Mouse (Mus musculus): ENCODE measurements at regions not wholly inside any gene's neighbourhood (a gene's known extent, or its start where the extent isn't known, plus 50 kb on each side); places are given as distances from the start of the nearest gene placed in this dataset.

GRCm38 (mm10) chr4:131132201-131132600, 188.0 kb downstream of the Matn1 start:
- no peaks in the 10 kb centered on the region for H3K4me1 ChIP-seq
- no peaks in the 10 kb centered on the region; the same call in 1 of the 2 replicates for H3K27me3 ChIP-seq (replicated peaks)
- WGBS = 33% methylated on average over 1 of the region's 1 CpGs
- H3K27ac ChIP-seq = no peak overlapping the region
- H3K36me3 ChIP-seq (replicated peaks) = no peaks in the 10 kb centered on the region
- no peak for ATAC-seq (replicated peaks)
- H3K9me3 ChIP-seq = no peaks in the 10 kb centered on the region
- no peak overlapping the region for H3K4me2 ChIP-seq
- H3K9ac ChIP-seq = no peak overlapping the region
- no peak overlapping the region for H3K4me3 ChIP-seq

GRCm38 (mm10) chr4:131132781-131133180, 188.6 kb downstream of the Matn1 start:
- Histone ChIP-seq H3K27ac (no peak overlapping the region), H3K27me3 (replicated peaks) (no peaks in the 10 kb centered on the region; the same call in 1 of the 2 replicates), H3K4me2 (no peak overlapping the region), H3K9me3 (no peaks in the 10 kb centered on the region), H3K9ac (no peak overlapping the region), H3K4me1 (no peaks in the 10 kb centered on the region), H3K4me3 (no peak overlapping the region), H3K36me3 (replicated peaks) (no peaks in the 10 kb centered on the region)
- 61% methylated on average over 9 of the region's 9 CpGs for WGBS
- ATAC-seq (replicated peaks) = no peak

GRCm38 (mm10) chr4:131135841-131136240, 191.7 kb downstream of the Matn1 start:
- Histone ChIP-seq H3K4me2 (no peak overlapping the region), H3K36me3 (replicated peaks) (no peaks in the 10 kb centered on the region), H3K27ac (no peak overlapping the region), H3K9ac (no peak overlapping the region), H3K4me1 (0 out of 2 replicates have a peak, but pooled peaks cover 2% of the 10 kb centered on the region), H3K27me3 (replicated peaks) (no peaks in the 10 kb centered on the region), H3K4me3 (no peak overlapping the region), H3K9me3 (no peaks in the 10 kb centered on the region)
- ATAC-seq (replicated peaks) = no peak
- 90% methylated on average over 4 of the region's 4 CpGs for WGBS

GRCm38 (mm10) chr4:131138891-131139290, 194.7 kb downstream of the Matn1 start:
- ATAC-seq (replicated peaks) = no peak
- WGBS = 85% methylated on average over 13 of the region's 13 CpGs
- no peaks in the 10 kb centered on the region for H3K36me3 ChIP-seq (replicated peaks)
- H3K4me3 ChIP-seq = no peak overlapping the region
- H3K9ac ChIP-seq = no peak overlapping the region
- H3K4me1 ChIP-seq = 0 out of 2 replicates have a peak, but pooled peaks cover 7% of the 10 kb centered on the region
- H3K9me3 ChIP-seq = no peaks in the 10 kb centered on the region
- no peak overlapping the region for H3K27ac ChIP-seq
- H3K27me3 ChIP-seq (replicated peaks) = no peaks in the 10 kb centered on the region
- H3K4me2 ChIP-seq = no peak overlapping the region

- Histone ChIP-seq H3K36me3 (replicated peaks) (no peaks in the 10 kb centered on the region), H3K4me1 (0 out of 2 replicates have a peak, but pooled peaks cover 7% of the 10 kb centered on the region), H3K9me3 (no peaks in the 10 kb centered on the region), H3K4me3 (no peak overlapping the region), H3K27me3 (replicated peaks) (no peaks in the 10 kb centered on the region), H3K27ac (no peak overlapping the region), H3K4me2 (no peak overlapping the region), H3K9ac (no peak overlapping the region)
- ATAC-seq (replicated peaks) = no peak
- 27% methylated on average over 17 of the region's 17 CpGs for WGBS
Observed at GRCm38 (mm10) chr4:131141890-131142465, 197.8 kb downstream of the Matn1 start.

- H3K4me2 ChIP-seq = no peak overlapping the region
- H3K4me3 ChIP-seq = no peak overlapping the region
- no peak overlapping the region for H3K27ac ChIP-seq
- ATAC-seq (replicated peaks) = no peak
- no peaks in the 10 kb centered on the region for H3K36me3 ChIP-seq (replicated peaks)
- WGBS = 74% methylated on average over 1 of the region's 1 CpGs
- no peaks in the 10 kb centered on the region for H3K9me3 ChIP-seq
- H3K4me1 ChIP-seq = 0 out of 2 replicates have a peak, but pooled peaks cover 10% of the 10 kb centered on the region
- no peak overlapping the region for H3K9ac ChIP-seq
- H3K27me3 ChIP-seq (replicated peaks) = no peaks in the 10 kb centered on the region
Observed at GRCm38 (mm10) chr4:131145507-131145906, 201.3 kb downstream of the Matn1 start.

GRCm38 (mm10) chr4:131148042-131148747, 204.0 kb downstream of the Matn1 start:
- Histone ChIP-seq H3K4me3 (no peak overlapping the region), H3K4me1 (peaks cover 5% of the 10 kb centered on the region; the same call in 1 of the 2 replicates), H3K27me3 (replicated peaks) (no peaks in the 10 kb centered on the region), H3K36me3 (replicated peaks) (no peaks in the 10 kb centered on the region), H3K4me2 (no peak overlapping the region), H3K27ac (no peak overlapping the region), H3K9me3 (no peaks in the 10 kb centered on the region), H3K9ac (no peak overlapping the region)
- 58% methylated on average over 16 of the region's 16 CpGs for WGBS
- no peak for ATAC-seq (replicated peaks)

GRCm38 (mm10) chr4:131149466-131149865, 205.3 kb downstream of the Matn1 start:
- Histone ChIP-seq H3K4me3 (no peak overlapping the region), H3K4me2 (no peak overlapping the region), H3K9ac (no peak overlapping the region), H3K4me1 (peaks cover 5% of the 10 kb centered on the region; the same call in 1 of the 2 replicates), H3K36me3 (replicated peaks) (no peaks in the 10 kb centered on the region), H3K9me3 (no peaks in the 10 kb centered on the region), H3K27me3 (replicated peaks) (no peaks in the 10 kb centered on the region), H3K27ac (no peak overlapping the region)
- WGBS = 78% methylated on average over 5 of the region's 5 CpGs
- no peak for ATAC-seq (replicated peaks)

GRCm38 (mm10) chr4:131159712-131160111, 215.5 kb downstream of the Matn1 start:
- Histone ChIP-seq H3K4me2 (no peak overlapping the region), H3K36me3 (replicated peaks) (no peaks in the 10 kb centered on the region), H3K9ac (no peak overlapping the region), H3K4me1 (peaks cover 39% of the 10 kb centered on the region), H3K4me3 (no peak overlapping the region), H3K27ac (no peak overlapping the region), H3K27me3 (replicated peaks) (no peaks in the 10 kb centered on the region), H3K9me3 (no peaks in the 10 kb centered on the region)
- WGBS = 13% methylated on average over 5 of the region's 5 CpGs
- peak; percentile 40; the same call in 1 of the 2 replicates for ATAC-seq (replicated peaks)

- 14% methylated on average over 5 of the region's 5 CpGs for WGBS
- H3K9me3 ChIP-seq = no peaks in the 10 kb centered on the region
- H3K4me3 ChIP-seq = no peak overlapping the region
- H3K27ac ChIP-seq = no peak overlapping the region
- no peak overlapping the region for H3K9ac ChIP-seq
- no peak overlapping the region for H3K4me2 ChIP-seq
- no peaks in the 10 kb centered on the region for H3K36me3 ChIP-seq (replicated peaks)
- ATAC-seq (replicated peaks) = peak; percentile 22; the same call in 1 of the 2 replicates
- peaks cover 39% of the 10 kb centered on the region for H3K4me1 ChIP-seq
- H3K27me3 ChIP-seq (replicated peaks) = no peaks in the 10 kb centered on the region
Observed at GRCm38 (mm10) chr4:131160135-131160534, 215.9 kb downstream of the Matn1 start.

- Histone ChIP-seq H3K4me3 (no peak overlapping the region), H3K4me1 (peaks cover 39% of the 10 kb centered on the region), H3K9ac (no peak overlapping the region), H3K27ac (no peak overlapping the region), H3K9me3 (no peaks in the 10 kb centered on the region), H3K4me2 (no peak overlapping the region), H3K36me3 (replicated peaks) (no peaks in the 10 kb centered on the region), H3K27me3 (replicated peaks) (no peaks in the 10 kb centered on the region)
- WGBS = 66% methylated on average over 9 of the region's 9 CpGs
- no peak for ATAC-seq (replicated peaks)
Observed at GRCm38 (mm10) chr4:131161501-131161900, 217.3 kb downstream of the Matn1 start.

GRCm38 (mm10) chr4:131163782-131164315, 219.7 kb downstream of the Matn1 start:
- no peak overlapping the region for H3K9ac ChIP-seq
- H3K27me3 ChIP-seq (replicated peaks) = no peaks in the 10 kb centered on the region
- H3K4me2 ChIP-seq = no peak overlapping the region
- ATAC-seq (replicated peaks) = no peak
- 15% methylated on average over 7 of the region's 7 CpGs for WGBS
- H3K4me3 ChIP-seq = no peak overlapping the region
- no peaks in the 10 kb centered on the region for H3K36me3 ChIP-seq (replicated peaks)
- no peaks in the 10 kb centered on the region for H3K9me3 ChIP-seq
- H3K4me1 ChIP-seq = peaks cover 36% of the 10 kb centered on the region
- no peak overlapping the region for H3K27ac ChIP-seq

All from midbrain, embryonic 15.5 days (tissue).